Mouse (Mus musculus) spleen, adult 2 months (tissue): ENCODE results near the gene Mapk6. TPM values are rescaled to one million over a fixed set of nuclear protein-coding genes. Genes with fewer than 3 reads are reported as not detected.
"Not testable (repeated sequence)": the region's sequence is repeated elsewhere in the genome, so short reads cannot be mapped to it uniquely, and the experiment has no call there.

Experiments
- DNase-seq, 2 experiments: peaks; one replicate each; pipeline versions ENCODE4 v3.0.0 to v3.0.0-alpha.2; 2012 to 2021; ENCODE audit warnings: low spot score in 2 of 2, low read depth in 1 of 2
- H3K27ac ChIP-seq: fragments of 200-500 bp; 2 replicates; pipeline ENCODE4 v1.5.1; 2012; ENCODE audit warnings: low read length, inconsistent platforms; ENCODE audit not compliant: insufficient read depth
- H3K27me3 ChIP-seq: fragments of 200-500 bp; 2 replicates; pipeline ENCODE4 v1.6.1; 2012; ENCODE audit warnings: mild to moderate bottlenecking, moderate library complexity, low read length, inconsistent platforms; ENCODE audit not compliant: control insufficient read depth, insufficient read depth
- H3K36me3 ChIP-seq: fragments of 200-500 bp; 2 replicates; pipeline ENCODE4 v1.6.1; 2012; ENCODE audit warnings: mild to moderate bottlenecking, low read length, inconsistent platforms; ENCODE audit not compliant: control insufficient read depth, insufficient read depth
- H3K4me1 ChIP-seq: fragments of 200-500 bp; 2 replicates; pipeline ENCODE4 v1.6.1; 2011; ENCODE audit warnings: inconsistent platforms; ENCODE audit not compliant: control insufficient read depth, insufficient read depth, insufficient read length
- H3K4me3 ChIP-seq: fragments of 200-500 bp; 2 replicates; pipeline ENCODE4 v1.5.1; 2011; ENCODE audit warnings: mild to moderate bottlenecking, inconsistent platforms; ENCODE audit not compliant: insufficient read depth, insufficient read length; ENCODE audit errors: extremely low read depth
- CTCF ChIP-seq: fragments of 200-500 bp; IDR thresholded peaks from 2 replicates; pipeline ENCODE4 v1.5.1; 2011; ENCODE audit warnings: mild to moderate bottlenecking, inconsistent platforms; ENCODE audit not compliant: insufficient read depth, insufficient read length, insufficient replicate concordance; ENCODE audit errors: extremely low read depth
- POLR2A ChIP-seq: fragments of 200-500 bp; IDR thresholded peaks from 2 replicates; pipeline ENCODE4 v1.6.1; 2011; ENCODE audit warnings: low read depth, low read length, inconsistent platforms
- WGBS: fragments of 180-500 bp; shearing (Covaris S2); methylation state at CpG from one replicate; pipeline ENCODE4 v1.1.7; 2018; 5-methylcytosine and 5-hydroxymethylcytosine counted together
- polyA plus RNA-seq: library from polyadenylated mRNA; depleted of rRNA; stranded (reverse); fragments of >200 nt; gene quantifications from 2 replicates; pipeline ENCODE4 v1.2.3, GENCODE M21; 2012

Gene Mapk6
- polyA plus RNA-seq, 1 experiment, result 11.4 TPM

- Histone ChIP-seq H3K27me3 (no peaks in the 10 kb centered on the region), H3K4me1 (no peaks in the 10 kb centered on the region), H3K4me3 (no peak overlapping the region), H3K27ac (no peak overlapping the region), H3K36me3 (no peaks in the 10 kb centered on the region)
- no peak for DNase-seq
- 90% methylated on average over 4 of the region's 4 CpGs for WGBS
- TF ChIP-seq POLR2A (no peak), CTCF (no peak)
These were observed 44.6 kb downstream of the Mapk6 start for GRCm38 (mm10) chr9:75365195-75365594.

GRCm38 (mm10) chr9:75363702-75364101 lies 46.1 kb downstream of the Mapk6 start:
- H3K27ac ChIP-seq, result not testable (repeated sequence)

GRCm38 (mm10) chr9:75363001-75363400 lies 46.8 kb downstream of the Mapk6 start:
- 83% methylated on average over 5 of the region's 5 CpGs for WGBS
- TF ChIP-seq POLR2A (no peak), CTCF (no peak)
- H3K36me3 ChIP-seq, result no peaks in the 10 kb centered on the region
- H3K27me3 ChIP-seq, result no peaks in the 10 kb centered on the region
- H3K4me1 ChIP-seq, result no peaks in the 10 kb centered on the region
- DNase-seq, result no peak
- no peak overlapping the region for H3K27ac ChIP-seq
- H3K4me3 ChIP-seq, result no peak overlapping the region

More at GRCm38 (mm10) chr9:75363702-75364101, 46.1 kb downstream of the Mapk6 start:
- H3K4me3 ChIP-seq, H3K36me3 ChIP-seq, H3K27me3 ChIP-seq, H3K4me1 ChIP-seq, DNase-seq: not testable (repeated sequence)
- 80% methylated on average over 7 of the region's 7 CpGs for WGBS

GRCm38 (mm10) chr9:75362201-75362600 lies 47.6 kb downstream of the Mapk6 start:
- TF ChIP-seq CTCF (no peak), POLR2A (no peak)
- Histone ChIP-seq H3K4me1 (no peaks in the 10 kb centered on the region), H3K36me3 (no peaks in the 10 kb centered on the region), H3K27me3 (no peaks in the 10 kb centered on the region), H3K4me3 (no peak overlapping the region), H3K27ac (no peak overlapping the region)
- 58% methylated on average over 4 of the region's 4 CpGs for WGBS
- DNase-seq, result no peak

- Histone ChIP-seq H3K27ac (no peak overlapping the region), H3K4me3 (no peak overlapping the region), H3K4me1 (no peaks in the 10 kb centered on the region), H3K36me3 (no peaks in the 10 kb centered on the region), H3K27me3 (no peaks in the 10 kb centered on the region)
- TF ChIP-seq POLR2A, result no peak
- peak; percentile 78; the same call in 1 of the 2 replicates for TF ChIP-seq CTCF
- WGBS, result 8% methylated on average over 5 of the region's 5 CpGs
- DNase-seq, result peak; percentile 53 to 75
These were observed 48.1 kb downstream of the Mapk6 start for GRCm38 (mm10) chr9:75361699-75362098.

- no peak for DNase-seq
- Histone ChIP-seq H3K27me3 (no peaks in the 10 kb centered on the region), H3K36me3 (no peaks in the 10 kb centered on the region), H3K4me1 (no peaks in the 10 kb centered on the region), H3K27ac (no peak overlapping the region), H3K4me3 (no peak overlapping the region)
- TF ChIP-seq POLR2A, result no peak
- TF ChIP-seq CTCF, result no peak
- 78% methylated on average over 9 of the region's 9 CpGs for WGBS
These were observed 52.6 kb downstream of the Mapk6 start for GRCm38 (mm10) chr9:75357087-75357654.

- H3K4me1 ChIP-seq, result no peaks in the 10 kb centered on the region
- H3K4me3 ChIP-seq, result no peak overlapping the region
- TF ChIP-seq CTCF (no peak), POLR2A (no peak)
- H3K27me3 ChIP-seq, result no peaks in the 10 kb centered on the region
- WGBS, result 81% methylated on average over 4 of the region's 4 CpGs
- no peak overlapping the region for H3K27ac ChIP-seq
- no peak for DNase-seq
- no peaks in the 10 kb centered on the region for H3K36me3 ChIP-seq
These were observed 54.0 kb downstream of the Mapk6 start for GRCm38 (mm10) chr9:75355783-75356182.
